Mouse (Mus musculus): ENCODE data around the gene Atrip.
A peak's percentile ranks its signal among the peaks of the same experiment; 100 is the strongest.

Gene Atrip

DNA sequence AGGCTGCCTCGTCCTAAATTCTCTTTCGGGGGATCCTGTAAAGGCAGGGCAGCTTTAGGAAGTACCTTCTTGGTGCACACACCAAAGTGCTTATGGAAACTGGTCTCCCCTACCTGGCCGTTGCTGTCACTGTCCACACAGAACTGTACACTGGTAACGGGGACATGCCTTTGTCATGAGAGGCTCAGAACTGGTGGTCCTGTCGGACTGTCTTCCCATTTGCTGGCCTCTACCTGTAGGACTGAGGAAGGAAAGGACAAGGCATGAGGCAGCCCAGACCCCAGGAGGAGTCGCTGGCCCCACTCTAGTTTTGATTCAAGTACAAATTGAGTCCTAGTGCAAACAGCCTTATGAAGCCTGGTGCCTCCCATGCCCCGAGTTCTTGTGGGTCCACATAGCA is 42.9 kb downstream of the Atrip start:
- no peak for DNase-seq

DNA sequence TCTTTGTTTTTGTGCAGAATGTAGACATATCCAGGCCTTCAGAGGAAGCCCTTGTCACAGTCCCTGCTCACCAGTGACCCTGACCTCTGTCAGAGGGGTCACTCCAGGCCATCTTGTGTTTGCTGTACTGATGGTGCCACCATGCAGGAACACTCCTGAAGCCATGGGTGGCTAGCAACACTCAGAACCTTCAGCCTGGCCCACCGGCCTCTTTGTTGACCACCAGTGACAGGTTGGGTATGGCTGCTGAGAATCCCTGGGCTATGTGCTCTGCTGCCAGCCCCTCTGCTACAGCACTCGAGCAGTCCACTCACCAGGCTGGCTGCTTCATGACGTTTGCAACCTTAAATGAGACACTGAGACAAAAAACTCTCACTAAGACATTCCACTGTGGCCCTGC is 43.6 kb downstream of the Atrip start:
- no peak for DNase-seq

DNA sequence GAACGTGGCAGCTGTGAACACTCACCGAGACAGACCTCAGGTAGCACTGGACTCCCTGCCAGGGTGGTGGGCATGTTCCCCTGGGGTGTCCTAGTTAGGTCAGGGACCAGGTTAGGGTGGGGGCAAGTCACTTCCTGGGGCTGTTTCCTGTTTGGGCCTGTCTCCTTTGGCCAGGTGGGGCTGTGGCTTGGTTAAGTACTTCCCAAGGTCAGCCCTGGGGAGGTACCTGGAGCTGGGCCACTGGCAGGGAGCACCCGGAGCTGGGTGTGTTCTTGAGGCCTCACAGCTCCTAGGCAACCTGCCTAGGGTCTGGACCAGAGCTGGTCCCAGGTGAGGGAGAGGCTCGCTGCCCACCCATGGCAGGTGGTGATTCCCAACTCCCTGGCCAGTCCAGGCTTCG is 45.0 kb downstream of the Atrip start:
- no peak for DNase-seq

DNA sequence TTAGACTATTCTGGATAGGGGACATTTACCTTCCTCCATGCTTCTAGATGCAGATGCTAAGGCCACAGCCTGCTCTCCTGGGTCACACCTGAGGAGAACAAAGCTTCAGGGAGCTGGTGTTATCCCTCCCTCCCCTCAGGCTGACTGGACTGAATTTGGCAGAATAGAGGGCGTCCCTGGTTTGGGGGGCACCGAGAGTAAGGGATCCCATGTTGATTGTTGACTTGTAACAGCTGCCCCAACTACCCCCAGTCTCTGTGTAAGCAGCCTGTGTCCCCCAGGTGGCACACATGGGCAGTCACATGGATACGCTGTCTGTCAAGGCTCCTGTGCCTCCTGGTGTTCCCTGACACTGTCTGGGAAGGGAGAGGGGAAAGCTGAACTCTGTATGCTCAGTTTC is 45.5 kb downstream of the Atrip start:
- DNase-seq = no peak

DNA sequence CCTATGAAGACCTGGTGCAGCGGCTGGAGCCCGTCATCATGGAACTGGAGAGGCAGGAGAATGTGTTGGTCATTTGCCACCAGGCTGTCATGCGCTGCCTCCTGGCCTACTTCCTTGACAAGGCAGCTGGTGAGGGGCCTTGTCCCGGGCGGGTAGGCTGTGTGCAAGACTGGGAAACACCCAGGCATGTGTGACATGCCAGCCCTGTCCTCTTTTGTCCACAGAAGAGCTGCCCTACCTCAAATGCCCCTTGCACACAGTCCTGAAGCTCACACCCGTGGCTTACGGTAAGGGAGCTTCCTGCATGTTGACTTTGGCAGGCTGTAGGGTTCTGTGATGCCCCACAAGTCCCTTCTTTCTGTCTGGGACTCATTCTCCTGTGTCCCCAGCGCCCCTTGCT is 46.4 kb downstream of the Atrip start:
- no peak for DNase-seq

DNA sequence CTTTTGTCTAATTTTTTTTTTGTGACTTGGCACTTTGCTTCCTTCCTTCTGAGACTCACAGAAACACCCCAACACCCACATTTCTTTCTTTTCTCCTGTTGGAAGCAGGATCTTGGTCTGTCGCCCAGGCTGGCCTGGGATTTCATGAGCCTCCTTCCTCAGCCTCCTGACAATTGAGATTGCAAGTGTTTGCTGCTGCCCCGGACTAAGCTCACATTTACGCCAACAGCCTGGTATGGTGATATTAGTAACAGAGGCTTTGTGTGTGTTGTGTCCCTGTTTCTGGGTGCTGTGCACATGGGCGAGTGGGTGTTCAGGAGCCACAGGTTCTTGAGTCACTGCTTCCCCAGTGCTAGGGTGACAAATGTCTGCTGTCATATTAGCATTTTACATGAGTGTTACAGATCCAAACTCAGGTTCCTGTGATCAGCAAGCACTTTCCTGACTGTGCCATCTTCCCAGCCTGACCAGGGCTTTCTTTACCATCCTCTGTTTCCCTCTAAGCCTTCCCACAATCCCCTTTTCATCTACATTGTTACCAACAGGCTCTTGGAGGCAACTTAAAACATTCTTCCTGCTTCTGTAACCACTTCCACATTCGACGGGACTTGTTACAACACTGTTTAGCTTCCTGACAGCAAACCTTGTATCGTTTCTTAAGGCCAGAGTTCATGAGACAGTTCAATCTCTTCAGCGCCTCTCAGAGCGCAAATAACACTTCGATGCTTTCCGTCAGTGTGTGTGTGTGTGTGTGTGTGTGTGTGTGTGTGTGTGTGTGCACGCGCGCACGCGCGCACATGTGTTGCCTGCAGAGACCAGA is 50.8 kb downstream of the Atrip start:
- DNase-seq = no peak

DNA sequence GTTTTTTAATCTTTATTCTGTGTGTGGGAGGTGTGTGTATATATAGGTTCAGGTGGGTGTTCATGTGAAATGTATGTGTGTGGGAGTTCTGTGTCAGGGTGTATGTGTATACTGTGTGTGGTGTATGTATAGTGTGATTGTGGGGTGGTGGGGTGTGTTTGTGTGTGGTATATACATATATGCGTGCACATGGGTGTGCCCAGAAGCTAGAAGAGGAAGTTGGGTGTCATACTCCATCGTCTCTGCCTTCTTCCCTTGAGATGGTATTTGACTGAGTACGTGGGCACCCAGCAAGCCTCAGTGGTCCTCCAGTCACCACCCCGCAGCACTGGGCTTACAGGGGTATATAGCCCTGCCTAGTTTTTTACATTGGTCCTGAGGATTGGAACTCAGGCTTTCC is 52.5 kb downstream of the Atrip start:
- no peak for DNase-seq

DNA sequence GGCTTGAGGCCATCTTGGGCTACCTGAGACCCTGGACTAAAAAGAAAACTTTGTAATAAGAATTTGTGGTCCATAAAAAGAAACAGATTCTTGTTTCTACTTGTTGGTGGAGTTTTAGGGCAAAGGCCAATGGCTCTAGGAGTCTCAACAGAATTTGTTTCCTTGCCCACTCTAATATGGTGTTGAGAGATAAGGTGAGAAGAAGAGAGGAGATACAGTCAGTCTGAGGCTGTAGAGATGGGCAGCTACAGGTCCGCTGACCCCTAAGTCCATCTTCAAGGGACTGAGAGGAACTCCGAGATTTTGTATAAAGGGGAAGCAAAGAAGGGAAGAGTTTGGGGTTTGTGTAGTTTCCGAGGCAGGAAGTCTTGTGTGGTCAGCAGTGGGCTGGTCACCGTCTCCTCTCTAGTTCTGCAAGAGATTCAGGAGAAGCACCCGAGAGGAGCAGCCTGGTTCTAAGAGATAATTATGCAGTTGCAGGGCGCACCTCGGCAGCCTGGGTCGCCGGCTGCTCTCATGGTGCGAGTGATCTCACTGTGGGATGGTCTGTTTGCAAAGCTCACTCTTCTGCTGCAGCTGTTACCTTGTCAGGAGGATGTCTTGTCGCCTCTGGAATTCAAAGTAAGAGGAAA is 56.8 kb downstream of the Atrip start:
- no peak for DNase-seq

DNA sequence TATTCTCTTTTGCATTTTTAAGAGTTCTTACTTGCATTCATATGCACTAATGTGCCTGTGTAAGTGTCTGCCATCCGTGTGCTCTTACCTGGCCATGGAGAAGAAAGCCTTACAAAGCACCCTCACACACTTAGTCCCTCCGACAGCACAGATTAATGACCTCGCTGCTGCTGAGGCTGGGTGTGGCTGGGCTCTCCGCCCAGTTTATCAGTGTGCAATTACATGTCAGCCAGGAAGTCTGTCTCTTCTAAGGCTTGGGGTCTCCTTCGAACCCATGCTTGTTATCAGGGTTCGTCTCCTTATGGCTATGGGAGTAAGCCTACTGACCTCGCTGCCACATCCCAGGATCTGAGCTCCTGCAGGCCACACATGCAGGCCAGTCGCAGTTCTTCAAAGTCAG is 58.5 kb downstream of the Atrip start:
- DNase-seq = no peak

DNA sequence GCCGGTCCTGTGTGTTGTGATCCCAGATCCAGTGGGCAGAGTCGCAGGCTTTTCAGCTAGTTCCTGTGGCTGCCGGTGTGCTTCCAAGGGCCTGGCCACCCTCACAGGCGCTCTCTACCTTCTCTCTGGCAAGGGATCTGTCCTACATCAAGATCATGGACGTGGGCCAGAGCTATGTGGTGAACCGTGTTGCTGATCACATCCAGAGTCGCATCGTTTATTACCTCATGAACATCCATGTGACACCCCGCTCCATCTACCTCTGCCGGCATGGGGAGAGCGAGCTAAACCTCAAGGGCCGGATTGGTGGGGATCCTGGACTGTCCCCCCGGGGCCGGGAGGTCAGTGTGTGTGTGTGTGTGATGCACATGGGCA is 63.6 kb downstream of the Atrip start:
- no peak for DNase-seq

DNA sequence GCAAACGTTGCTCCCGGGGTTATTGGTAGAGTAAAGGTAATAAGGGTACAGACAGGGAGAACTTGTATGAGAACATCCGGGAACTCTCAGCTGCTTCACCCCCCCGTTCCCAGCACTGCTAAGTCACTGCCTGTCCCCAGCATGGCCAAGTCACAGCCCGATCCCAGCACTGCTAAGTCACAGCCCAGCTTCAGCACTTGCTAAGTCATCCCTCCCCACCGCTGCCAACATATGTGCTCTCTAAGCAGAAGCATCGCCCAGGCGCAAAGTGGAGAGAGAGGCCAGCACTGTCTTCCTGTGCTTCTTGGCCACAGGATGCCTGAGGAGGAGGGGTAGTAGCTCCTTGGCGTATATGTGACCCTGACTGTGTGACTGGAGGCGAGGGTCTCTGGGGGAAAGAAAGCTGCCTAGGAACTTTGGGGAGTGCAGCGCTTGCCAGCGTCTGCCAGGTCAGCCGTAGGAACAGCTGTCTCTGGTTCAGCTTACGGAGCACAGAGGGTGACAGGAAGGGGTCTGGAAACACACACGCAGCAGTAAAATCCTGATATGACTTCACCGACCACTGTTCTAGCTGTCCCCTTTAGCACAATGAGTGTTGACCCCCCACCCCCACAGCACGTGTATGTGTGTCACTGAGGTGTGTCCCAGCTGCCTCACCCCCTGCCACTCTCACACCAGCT is 64.1 kb downstream of the Atrip start:
- DNase-seq = peak; percentile 23

DNA sequence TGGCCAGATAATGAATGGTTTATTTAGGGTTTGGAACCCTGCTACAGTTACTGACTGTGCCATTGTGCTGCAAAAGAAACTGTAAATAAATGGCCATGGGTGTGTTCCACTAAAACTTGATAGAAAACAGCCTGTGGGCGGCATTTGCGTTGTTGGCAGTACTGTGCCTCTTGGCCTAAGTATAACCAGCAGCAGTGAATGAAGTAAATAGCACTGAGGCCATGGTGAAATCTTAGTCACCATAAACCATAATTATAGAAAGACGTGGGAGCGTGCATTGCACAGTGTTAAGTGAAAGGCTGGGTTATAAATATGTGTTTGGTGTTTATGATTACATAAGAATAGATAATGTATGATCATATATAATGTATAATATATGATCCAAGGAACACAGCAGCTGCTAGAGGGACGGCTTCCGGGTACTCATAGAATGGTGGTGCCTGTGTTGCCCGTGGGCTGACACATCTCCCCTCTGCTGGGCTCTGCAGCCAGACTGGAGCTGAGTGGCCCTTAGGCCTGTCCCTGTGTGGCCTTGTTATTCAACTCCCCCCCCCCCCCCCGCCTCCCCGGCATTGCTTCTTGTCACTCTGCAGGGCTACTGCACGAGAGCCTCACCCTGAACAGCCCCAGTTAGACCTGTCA is 64.8 kb downstream of the Atrip start:
- no peak for DNase-seq

DNA sequence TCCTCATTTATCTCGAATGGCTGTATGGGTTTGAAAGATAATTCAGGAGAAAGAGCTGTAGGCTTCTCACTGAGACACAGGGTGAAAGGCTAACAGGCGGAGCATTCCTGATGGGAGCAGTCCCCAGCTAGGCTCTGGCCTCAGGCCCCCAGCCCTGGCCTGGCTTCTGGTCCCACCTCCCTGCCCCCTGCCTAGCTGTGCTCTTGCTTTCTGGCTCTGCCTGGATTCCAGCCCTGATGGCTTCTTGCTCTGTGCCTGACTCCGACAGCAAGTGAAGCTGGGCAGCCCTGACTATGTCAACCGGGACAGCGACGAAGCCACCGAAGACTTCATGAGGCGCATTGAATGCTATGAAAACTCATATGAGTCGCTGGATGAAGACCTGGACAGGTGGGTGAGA is 65.8 kb downstream of the Atrip start:
- DNase-seq = no peak
